Mouse (Mus musculus) limb, embryonic 10.5 days (tissue): ENCODE data around the gene Dgat2. TPM values are rescaled to one million over a fixed set of nuclear protein-coding genes. Genes with fewer than 3 reads are reported as not detected.

Experiments used
- DNase-seq: peaks from one replicate; pipeline ENCODE4 v3.0.0-alpha.2; 2017; ENCODE audit warnings: low spot score
- H3K27ac ChIP-seq: fragments of 300-500 bp; sonication (generic); 2 replicates; pipeline ENCODE4 v1.5.1; 2016; ENCODE audit warnings: mild to moderate bottlenecking
- H3K27me3 ChIP-seq: fragments of 300-500 bp; sonication (generic); 2 replicates; pipeline ENCODE4 v1.6.1; 2016; ENCODE audit warnings: low read depth, mild to moderate bottlenecking; ENCODE audit not compliant: poor library complexity, severe bottlenecking
- H3K36me3 ChIP-seq: fragments of 300-500 bp; sonication (generic); 2 replicates; pipeline ENCODE4 v1.6.1; 2016; ENCODE audit warnings: mild to moderate bottlenecking, moderate library complexity
- H3K4me1 ChIP-seq: fragments of 300-500 bp; sonication (generic); 2 replicates; pipeline ENCODE4 v1.6.1; 2016
- H3K4me3 ChIP-seq: fragments of 300-500 bp; sonication (generic); 2 replicates; pipeline ENCODE4 v1.5.1; 2016; ENCODE audit warnings: mild to moderate bottlenecking, moderate library complexity
- H3K9me3 ChIP-seq: fragments of 300-500 bp; sonication (generic); replicated peaks from 2 replicates; pipeline ENCODE4 v1.6.1; 2016; ENCODE audit warnings: mild to moderate bottlenecking
- WGBS: fragments of 180-500 bp; shearing (Covaris S2); methylation state at CpG from one replicate; pipeline ENCODE4 v1.1.7; 2016; 5-methylcytosine and 5-hydroxymethylcytosine counted together
- polyA plus RNA-seq: library from polyadenylated mRNA; unstranded; fragments of >200 nt; fragmentation: Nextera tagmentation; extraction: Ambion mirVana; gene quantifications from 2 replicates; pipeline ENCODE4 v1.2.1, GENCODE M21; 2016

Gene Dgat2
- polyA plus RNA-seq, 1 experiment from 2014 or later = 14.2 TPM

DNA sequence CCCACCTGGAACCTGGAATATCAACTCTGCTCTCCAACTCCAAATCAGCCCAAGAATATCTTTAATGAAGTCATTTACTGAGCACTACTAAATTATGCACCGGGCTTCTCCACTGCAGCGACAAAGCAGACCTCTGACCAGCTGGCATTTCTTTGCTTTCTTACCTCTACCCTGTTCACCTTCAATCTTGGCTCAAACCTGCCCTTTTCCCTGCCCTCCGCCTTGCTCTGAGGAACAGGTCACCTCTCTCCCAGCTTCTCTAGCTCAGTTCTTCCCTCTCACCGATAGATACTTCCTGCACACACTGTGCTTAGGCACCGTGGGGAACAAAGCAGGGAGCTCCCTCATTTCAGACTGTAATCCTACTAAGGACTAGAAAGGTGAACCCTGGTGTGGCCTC lies 59.9 kb downstream of the Dgat2 start:
- Histone ChIP-seq H3K4me1 (peaks cover 24% of the 10 kb centered on the region), H3K27me3 (no peaks in the 10 kb centered on the region), H3K36me3 (peaks cover 14% of the 10 kb centered on the region; the same call in 1 of the 2 replicates), H3K9me3 (no peaks in the 10 kb centered on the region; the same call in 1 of the 2 replicates), H3K27ac (no peak overlapping the region), H3K4me3 (no peak overlapping the region)
- 76% methylated on average over 5 of the region's 5 CpGs for WGBS
- DNase-seq = no peak

DNA sequence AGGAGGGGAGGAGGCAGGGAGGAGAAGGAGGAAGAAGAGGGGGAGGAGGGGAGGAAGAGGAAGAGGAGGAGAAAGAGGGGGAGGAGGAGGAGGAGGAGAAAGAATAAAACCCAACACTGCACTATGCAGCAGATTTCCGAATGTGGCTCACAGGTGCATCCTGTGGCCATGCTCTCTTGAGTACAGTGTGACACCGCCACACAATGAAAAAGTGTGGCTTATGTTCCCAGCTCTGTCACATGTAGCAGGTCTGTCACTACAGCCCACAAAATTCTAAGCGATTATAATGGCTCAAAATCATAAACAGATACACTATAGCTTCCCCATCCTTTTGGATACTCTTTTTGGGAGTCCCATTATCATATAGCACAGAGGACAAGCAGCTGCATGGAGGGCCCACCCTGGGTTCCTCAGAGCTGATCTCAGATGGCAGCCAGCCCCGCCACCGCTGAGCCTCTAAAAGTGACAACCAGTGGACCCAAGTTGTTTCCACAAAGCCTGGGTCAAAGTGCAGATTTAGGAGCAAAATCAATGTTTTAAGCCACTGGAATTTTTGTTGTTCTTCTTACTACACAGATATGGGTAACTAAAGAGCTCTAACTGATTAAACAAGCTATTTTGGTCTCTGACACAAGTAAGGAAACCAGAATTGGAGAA lies 61.5 kb downstream of the Dgat2 start:
- H3K36me3 ChIP-seq = peaks cover 14% of the 10 kb centered on the region; the same call in 1 of the 2 replicates
- no peak overlapping the region for H3K4me3 ChIP-seq
- H3K4me1 ChIP-seq = peaks cover 8% of the 10 kb centered on the region; the same call in 1 of the 2 replicates
- no peak overlapping the region for H3K27ac ChIP-seq
- no peaks in the 10 kb centered on the region for H3K27me3 ChIP-seq
- WGBS = 90% methylated on average over 5 of the region's 5 CpGs
- DNase-seq = no peak
- no peaks in the 10 kb centered on the region; the same call in 1 of the 2 replicates for H3K9me3 ChIP-seq

DNA sequence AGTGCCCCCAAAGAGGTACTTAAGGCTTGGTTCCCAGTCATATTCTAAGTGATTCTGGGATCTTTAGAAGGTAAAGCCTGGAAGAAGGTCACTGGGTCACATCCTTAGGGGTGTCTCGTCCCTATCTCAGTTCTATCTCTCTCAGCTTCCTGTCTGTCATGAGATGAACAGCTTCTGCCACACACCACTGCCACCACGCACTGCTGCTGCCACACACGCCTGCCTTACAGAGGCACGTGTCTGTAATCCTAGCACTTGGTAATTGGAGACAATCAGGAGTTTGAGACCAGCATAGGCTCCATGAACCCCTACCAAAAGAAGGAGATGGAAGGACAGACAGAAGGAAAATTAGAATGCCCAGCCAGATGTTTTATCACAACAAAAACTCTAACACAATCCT lies 62.4 kb downstream of the Dgat2 start:
- WGBS = 78% methylated on average over 4 of the region's 4 CpGs
- Histone ChIP-seq H3K4me3 (no peak overlapping the region), H3K27me3 (no peaks in the 10 kb centered on the region), H3K4me1 (peaks cover 7% of the 10 kb centered on the region; the same call in 1 of the 2 replicates), H3K36me3 (peaks cover 12% of the 10 kb centered on the region; the same call in 1 of the 2 replicates), H3K9me3 (no peaks in the 10 kb centered on the region; the same call in 1 of the 2 replicates), H3K27ac (no peak overlapping the region)
- DNase-seq = no peak

DNA sequence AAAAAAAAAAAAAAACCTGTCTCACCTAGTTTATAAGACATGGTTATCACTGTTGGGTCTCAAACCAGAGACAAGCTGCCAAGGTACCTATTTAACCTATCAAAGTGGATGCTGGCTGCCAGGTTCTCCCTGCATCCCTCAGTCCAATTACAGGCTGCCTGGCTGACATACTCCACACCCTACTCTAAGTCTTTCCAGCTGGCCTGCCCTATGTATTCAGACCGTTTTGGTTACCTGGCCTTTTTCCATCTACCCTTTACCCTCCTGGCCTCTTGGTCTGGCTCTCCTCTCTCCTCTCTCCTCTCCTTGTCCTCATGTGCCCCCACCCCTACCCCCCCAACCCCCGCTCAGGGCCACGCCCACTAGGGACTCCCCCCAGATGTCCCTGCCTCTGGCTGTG lies 65.7 kb downstream of the Dgat2 start:
- no peak for DNase-seq
- H3K4me1 ChIP-seq = 0 out of 2 replicates have a peak, but pooled peaks cover 2% of the 10 kb centered on the region
- H3K27me3 ChIP-seq = no peaks in the 10 kb centered on the region
- no peaks in the 10 kb centered on the region for H3K36me3 ChIP-seq
- WGBS = 73% methylated on average over 3 of the region's 3 CpGs
- no peak overlapping the region for H3K4me3 ChIP-seq
- no peak overlapping the region for H3K27ac ChIP-seq
- H3K9me3 ChIP-seq = no peaks in the 10 kb centered on the region

DNA sequence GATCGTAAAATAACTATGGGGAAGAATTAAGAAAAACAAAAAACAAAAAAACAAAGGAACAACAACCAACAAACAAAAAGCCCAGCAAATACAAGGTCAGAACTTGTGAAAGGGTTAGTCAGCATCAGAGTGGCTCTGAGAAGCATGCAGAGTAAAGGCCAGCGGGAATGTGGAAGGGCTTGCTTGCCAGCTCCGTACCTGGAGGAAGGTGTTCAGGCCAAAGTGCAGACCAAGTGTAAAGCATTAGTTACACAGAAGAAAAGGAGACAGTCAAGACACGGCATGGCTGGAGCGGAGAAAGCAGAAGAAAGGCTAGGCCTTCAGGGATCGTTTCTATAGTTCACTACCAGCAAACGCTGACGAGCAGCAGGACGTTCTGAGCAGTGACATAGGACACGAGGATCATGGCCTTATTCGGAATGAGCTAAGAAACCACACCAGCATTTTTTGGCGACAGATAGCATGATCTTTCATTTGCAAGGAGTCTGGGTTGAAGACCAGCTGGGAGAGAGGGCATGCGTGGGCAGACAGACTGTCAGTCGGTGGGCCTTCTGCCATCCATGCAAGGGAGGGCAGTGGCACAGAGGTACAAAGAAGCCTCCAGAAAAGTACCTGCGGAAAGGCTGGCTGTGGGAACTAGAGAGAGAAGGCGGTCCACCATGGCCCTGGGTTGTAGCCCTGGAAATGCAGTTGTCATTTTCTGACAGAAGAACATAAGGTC lies 68.4 kb downstream of the Dgat2 start:
- Histone ChIP-seq H3K4me3 (no peak overlapping the region), H3K9me3 (no peaks in the 10 kb centered on the region), H3K27ac (no peak overlapping the region), H3K36me3 (no peaks in the 10 kb centered on the region), H3K4me1 (0 out of 2 replicates have a peak, but pooled peaks cover 2% of the 10 kb centered on the region), H3K27me3 (no peaks in the 10 kb centered on the region)
- 84% methylated on average over 16 of the region's 16 CpGs for WGBS
- DNase-seq = no peak

DNA sequence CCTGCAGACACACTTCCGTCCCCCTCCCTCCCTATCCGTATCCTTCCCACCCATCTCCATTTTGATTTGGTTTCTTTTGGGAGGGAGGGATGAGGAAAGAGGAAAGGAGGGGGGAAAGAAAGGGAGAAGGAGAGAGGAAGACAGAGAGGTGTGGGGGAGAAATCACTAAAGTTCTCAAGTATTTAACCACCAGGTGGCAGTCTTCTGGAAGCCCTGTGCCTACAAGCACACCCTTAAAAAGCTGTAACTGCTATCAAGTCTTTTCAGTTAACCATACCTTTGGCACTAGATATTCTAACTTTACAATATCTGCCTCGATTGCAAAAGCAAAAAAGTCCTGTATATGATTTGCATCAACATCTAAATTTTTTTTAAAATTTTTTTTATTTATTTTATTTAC lies 75.0 kb downstream of the Dgat2 start:
- Histone ChIP-seq H3K4me1 (peaks cover 18% of the 10 kb centered on the region), H3K36me3 (no peaks in the 10 kb centered on the region), H3K9me3 (no peaks in the 10 kb centered on the region), H3K27me3 (no peaks in the 10 kb centered on the region), H3K27ac (no peak overlapping the region), H3K4me3 (no peak overlapping the region)
- 57% methylated on average over 3 of the region's 3 CpGs for WGBS
- DNase-seq = no peak

DNA sequence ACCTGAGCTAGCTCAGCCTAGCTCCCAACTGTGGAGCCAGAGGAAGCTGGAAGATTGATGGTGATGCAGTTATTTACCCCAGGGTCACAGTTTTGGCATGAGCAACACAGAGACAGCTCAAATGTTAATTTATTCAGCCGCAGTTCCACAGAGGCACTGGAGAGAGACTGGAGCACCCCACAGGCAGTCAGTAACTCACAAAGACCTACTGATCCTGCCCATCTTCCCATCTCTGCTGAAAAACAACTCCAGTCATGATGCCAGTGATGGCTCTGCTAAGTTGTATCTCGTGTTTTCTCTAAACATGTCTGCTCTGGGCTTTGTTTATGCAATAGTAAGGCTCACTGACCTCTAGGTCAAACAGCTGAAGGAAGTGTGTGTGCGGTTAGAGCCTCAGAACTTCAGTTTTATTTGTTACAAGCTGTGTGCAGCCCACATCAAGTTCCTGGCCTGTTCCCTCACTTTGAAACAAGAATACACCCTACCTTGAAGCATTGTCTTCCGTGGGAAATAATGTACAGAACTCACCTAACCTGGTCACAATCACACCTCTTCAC lies 75.7 kb downstream of the Dgat2 start:
- Histone ChIP-seq H3K4me3 (no peak overlapping the region), H3K27me3 (no peaks in the 10 kb centered on the region), H3K36me3 (no peaks in the 10 kb centered on the region), H3K27ac (0 out of 2 replicates have a peak overlapping the region, but pooled peaks have one; percentile 1), H3K4me1 (peaks cover 25% of the 10 kb centered on the region), H3K9me3 (no peaks in the 10 kb centered on the region)
- 36% methylated on average over 4 of the region's 4 CpGs for WGBS
- DNase-seq = no peak

Other genes with a start within 250 kb of the Dgat2 start
- gene Uvrag, start 41.6 kb downstream of the Dgat2 start, polyA plus RNA-seq = 10.5 and 12.0 TPM in 2 replicates
- gene Mogat2, start 55.9 kb upstream of the Dgat2 start, polyA plus RNA-seq = 78.6 and 124 TPM in 2 replicates
- gene Map6, start 84.7 kb upstream of the Dgat2 start, polyA plus RNA-seq = 3.1 and 5.4 TPM in 2 replicates
- 1,171 and 1,177 TPM in 2 replicates for gene Serpinh1, start 170.5 kb upstream of the Dgat2 start, polyA plus RNA-seq
- 9.9 and 12.3 TPM in 2 replicates for gene Gdpd5, start 198.7 kb upstream of the Dgat2 start, polyA plus RNA-seq